Mouse (Mus musculus) thymus, postnatal 0 days (tissue): ENCODE measurements around the gene Fbxw4. TPM values are rescaled to one million over a fixed set of nuclear protein-coding genes. Genes with fewer than 3 reads are reported as not detected.
A peak's percentile ranks its signal among the peaks of the same experiment; 100 is the strongest.

Experiments used
- DNase-seq: peaks from one replicate; pipeline ENCODE4 v3.0.0-alpha.2; 2015; ENCODE audit warnings: low spot score
- polyA plus RNA-seq: library from polyadenylated mRNA; unstranded; fragments of >200 nt; fragmentation: Nextera tagmentation; extraction: Ambion mirVana; gene quantifications from 2 replicates; pipeline ENCODE4 v1.2.1, GENCODE M21; 2015

Gene Fbxw4
- polyA plus RNA-seq, 1 experiment from 2014 or later = 24.5 TPM

DNA sequence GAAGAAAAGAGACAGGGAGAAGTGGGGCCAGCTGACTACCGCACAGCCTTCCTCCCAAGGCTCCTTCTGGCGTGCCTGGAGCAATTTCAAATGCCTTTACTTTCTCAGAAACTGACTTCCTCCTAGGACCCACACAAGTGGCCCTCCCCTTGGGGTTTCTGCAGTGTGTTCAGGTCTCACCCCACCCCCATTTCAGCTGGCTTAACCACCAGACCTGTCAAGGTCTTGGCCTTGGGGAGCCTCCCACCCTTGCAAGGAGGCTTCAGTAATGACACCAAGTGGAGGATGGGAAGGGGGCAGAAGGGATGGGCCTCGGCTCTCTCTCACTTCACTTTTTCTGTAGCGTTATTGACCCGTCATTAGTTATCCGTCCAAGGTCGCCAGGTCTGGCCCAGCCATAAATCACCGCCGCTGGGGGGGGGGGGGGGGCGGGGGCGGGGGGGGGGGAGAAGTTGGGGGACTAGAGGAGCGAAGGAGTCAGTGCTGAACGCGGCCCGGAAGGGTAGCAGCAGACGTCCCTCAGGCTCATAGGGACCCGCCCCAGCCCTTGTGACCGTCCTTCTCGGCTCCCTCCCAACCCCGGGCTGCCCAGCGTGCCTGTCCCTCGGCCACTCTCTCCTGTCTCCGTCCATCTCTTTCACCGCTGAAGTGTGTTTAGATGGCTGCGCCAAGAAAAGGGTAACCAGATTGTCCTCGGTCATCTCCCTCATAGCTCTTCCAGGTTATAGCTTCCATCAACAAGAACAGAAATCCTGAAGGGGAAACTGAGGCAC lies 115.8 kb downstream of the Fbxw4 start:
- DNase-seq = peak; percentile 67

DNA sequence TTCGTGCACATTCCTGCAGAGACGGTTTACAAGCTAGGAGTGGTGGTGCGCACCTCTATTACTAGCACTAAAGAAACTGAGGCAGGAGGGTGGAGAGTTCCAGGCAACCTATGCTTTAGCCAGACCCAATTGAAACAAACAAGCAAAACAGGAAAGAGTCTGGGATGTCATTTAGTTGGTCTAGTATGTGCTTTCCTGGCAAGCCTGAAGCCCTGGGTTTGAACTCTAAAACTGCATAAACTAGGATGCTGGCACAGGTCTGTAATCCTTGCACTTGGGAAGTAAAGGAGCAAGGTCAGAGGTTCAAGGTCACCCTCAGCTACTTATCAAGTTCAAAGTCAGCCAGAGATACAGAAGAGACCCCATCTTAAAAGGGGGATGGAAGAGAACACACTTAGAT lies 118.1 kb downstream of the Fbxw4 start:
- DNase-seq = no peak

DNA sequence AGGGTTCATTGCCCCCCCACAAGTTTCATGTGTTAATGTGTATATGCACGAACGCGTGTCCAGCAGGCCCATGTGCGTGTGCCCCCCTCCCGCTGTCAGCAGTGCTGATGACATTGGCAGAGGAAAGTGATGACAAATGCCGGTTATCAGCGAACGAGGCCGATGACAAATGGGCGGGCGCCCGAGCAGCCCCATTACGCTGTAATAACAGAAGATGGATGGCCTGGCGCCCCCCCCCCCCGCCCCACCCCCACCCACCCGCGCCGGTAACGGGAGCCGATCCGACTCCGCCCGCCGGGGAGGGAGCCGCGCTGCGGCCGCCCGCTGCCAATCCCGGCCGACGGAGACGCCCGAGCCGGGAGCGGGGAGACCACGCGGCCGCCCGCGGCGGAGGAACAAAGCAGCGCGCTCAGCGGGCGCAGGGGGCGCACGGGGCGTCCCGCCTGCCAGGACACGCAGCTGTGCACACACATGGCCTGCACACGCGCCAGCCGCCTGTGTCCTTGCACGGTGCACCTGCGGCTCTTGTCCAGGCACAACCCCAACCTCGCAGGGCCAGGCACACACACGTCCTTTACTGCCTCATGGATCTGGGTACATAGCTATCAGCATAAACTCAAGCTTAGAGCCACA lies 118.6 kb downstream of the Fbxw4 start:
- peak; percentile 69 for DNase-seq

DNA sequence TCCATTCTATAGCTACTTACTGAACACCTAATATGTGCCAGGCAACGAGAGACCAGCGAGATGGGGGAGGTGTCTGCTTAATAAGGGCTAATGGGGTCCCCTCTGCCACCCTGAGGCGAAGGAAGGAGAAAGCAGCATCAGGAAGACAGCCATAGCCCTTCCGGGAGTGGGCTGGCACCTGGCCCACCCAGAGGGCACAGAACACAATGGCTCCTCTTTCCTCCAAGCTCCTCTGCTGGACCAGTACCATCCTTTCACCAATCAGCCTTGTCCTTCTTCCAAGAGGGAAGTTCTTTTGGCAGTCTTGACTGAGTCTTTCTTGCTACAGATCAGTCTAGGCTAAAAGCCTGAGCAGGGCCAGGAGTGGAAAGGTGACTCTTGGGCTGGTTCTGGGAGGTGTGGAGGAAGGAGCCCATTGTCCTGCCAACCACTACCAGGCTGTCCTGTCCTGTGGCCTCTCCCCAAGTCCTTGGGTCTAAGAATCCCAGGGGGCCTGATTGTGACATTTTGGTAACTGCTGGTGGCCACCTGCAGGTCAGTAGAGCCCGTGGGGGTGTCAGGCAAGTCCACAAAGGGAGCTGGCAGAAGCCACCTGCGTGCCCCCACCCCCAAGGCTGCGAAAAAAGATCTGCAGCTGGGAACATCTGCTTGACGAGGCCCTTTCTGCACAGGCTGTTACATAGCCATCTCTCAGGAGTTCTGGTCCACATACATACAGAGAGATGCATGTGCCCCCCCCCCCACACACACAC lies 119.3 kb downstream of the Fbxw4 start:
- DNase-seq = peak; percentile 55

DNA sequence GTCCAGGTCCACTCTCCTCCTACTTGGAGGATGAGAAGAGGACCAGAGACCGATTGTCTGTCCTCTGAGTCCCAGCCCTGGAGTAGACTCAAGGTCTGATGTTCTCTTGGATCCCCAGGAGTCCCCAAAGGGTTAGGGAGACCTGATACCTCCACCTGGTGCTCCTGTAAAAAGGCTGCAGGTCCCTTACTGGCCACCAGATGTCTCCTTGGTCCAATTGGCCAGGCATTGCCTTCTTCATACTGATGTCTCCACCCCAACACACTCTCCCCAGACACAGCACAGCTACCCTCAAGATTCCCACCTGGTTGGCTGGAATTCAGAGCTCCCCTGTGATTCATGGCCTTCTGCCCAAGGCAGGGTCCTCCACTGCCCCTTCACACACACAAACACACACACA lies 122.6 kb downstream of the Fbxw4 start:
- peak; percentile 60 for DNase-seq

DNA sequence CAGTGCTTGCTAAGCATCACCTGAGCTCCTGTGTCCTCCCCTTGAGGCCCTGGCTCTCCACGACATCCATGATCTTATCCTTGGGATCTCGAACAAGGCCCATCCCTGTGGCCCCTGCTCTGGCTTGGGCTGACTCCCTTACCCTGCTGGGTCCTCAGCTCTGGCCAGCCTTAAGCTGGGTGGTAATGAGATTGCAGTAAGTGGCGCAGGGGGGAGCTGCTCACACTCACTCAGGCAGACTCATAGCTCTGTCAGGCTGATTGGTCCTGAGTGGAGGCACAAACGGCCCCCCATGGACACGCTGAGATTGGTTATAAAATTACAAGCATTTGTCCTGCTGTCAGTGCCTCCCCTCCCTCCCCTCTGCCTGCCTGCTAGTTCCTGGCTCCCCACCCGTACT lies 124.2 kb downstream of the Fbxw4 start:
- no peak for DNase-seq

DNA sequence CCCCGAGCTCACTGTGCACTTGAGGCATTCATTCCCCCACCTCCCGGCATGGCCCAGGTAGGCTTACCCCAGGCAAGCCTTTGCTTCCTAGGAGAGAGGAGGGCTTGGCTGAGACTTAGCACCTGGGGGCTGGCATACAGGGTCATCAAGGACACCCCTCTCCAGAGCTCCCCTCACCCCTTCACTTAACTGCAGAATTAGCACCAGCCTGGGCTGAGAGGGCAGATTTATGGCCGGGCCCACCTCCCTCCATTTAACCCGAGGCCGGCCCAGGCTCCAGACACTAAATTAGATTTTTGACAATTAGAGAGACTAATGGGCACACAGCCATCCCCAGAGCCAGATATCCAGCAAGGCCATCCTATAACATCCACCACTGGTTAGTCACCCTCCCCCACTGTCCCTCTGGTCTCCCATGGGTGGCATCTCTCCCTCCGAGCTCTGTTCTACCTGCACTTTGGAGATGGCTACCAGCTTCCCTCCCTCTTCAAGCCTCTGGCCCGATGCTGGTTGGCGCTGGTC lies 124.8 kb downstream of the Fbxw4 start:
- DNase-seq = no peak

DNA sequence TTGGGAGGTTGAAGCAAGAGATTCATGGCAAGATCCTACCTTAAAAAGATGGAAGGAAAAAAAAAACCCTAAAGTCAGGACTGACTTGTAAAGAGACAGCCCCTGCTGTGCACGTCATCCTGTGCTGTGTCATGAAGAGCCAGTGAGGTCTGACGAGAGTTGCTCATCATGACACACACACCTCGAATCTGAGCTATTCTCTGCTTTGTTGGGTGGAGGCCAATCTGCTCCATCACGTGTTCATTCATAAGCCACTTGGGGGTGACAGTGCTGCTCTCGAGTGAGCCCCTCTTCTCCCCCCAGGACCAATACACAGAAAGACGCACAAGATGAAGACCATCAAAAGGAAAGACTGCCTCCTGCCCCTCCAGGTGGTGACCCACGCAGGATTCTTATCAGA lies 126.5 kb downstream of the Fbxw4 start:
- no peak for DNase-seq

DNA sequence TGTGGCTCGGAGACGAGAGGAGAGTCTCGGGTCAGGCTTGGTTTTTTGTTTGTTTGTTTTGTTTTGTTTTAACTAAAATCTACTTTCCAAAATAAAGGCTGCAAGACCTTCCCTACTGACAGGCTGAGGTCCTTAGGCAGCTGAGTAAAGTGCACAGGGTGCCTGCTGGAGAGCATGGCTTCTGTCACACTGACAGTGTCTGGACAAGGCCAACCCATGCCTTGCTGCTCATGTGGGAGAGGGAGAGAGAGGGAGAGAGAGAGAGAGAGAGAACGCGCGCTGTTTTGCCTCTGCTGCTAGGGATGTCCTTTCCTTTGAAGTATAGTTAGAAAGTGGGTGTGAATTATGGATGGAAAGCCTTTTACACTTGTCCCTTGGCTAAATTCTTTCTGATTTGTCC lies 128.6 kb downstream of the Fbxw4 start:
- DNase-seq = no peak

DNA sequence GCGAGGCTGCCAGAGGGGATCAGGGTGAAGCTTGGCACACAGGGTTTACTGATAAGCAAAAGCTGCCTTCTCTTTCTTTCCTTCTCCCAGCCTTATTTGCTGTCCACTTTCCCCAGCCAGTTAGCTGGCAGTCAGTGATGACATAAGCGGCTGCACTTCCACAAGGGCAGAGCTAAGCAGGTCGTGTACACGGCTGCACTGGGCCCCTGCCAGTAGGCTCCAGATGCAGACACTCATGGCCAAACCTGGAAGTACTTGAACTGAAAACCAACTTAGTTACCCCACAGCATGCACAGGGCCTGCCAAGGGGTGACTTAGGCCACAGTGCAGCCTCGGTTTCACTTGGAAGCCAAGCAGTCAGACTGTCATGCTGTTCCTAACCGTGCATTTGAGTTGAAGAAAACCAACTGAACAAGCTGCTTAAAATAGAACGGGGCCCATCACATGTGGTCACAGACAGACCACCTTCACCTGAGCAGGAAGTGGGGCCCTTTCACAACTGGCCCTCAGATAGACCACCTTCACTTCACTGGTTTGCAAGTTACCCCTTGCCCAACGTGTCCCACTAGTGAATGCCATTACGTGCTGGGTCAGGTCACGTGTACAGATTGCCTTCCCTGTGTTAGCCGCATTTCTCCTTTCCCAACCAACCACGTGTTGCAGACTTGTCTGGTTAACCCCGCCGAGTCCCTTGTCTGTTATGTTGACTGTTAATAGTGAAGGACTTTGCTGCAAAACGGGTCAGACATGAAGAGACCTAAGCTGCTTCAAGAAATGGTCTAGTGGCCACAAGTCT lies 129.7 kb downstream of the Fbxw4 start:
- DNase-seq = peak; percentile 56

DNA sequence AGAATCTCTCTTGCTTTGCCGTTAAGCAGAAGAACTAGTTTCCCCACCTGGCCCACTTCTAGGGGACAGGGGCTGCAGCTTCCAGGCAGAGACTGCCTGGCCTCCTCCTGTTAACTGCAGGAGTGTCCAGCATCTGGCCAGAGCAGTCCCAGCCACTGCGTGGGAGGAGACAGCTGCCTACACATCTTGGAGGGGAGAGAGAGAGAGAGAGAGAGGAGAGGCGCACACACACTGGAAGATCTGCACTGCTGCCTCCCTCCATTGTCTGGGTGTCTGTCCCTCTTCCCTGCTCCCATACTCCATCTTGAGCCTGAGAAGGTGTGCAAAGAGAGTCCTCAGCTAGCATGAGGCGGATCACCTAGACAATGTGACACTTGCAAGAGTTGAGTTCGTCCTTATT lies 130.8 kb downstream of the Fbxw4 start:
- DNase-seq = no peak

Other genes starting within 250 kb of the Fbxw4 start
- gene Poll, start 99.8 kb downstream of the Fbxw4 start, polyA plus RNA-seq = 5.1 and 5.7 TPM in 2 replicates
- 49.5 and 54.3 TPM in 2 replicates for gene Gm17018, start 99.7 kb downstream of the Fbxw4 start, polyA plus RNA-seq
- gene Fgf8, start 82.6 kb upstream of the Fbxw4 start, polyA plus RNA-seq = 0.17 and 0.19 TPM in 2 replicates
- gene Npm3, start 89.3 kb upstream of the Fbxw4 start, polyA plus RNA-seq = 27.4 and 34.1 TPM in 2 replicates
- gene Mgea5, start 123.5 kb upstream of the Fbxw4 start, polyA plus RNA-seq = 61.0 and 90.5 TPM in 2 replicates
- gene Kcnip2, start 155.7 kb upstream of the Fbxw4 start, polyA plus RNA-seq = 1.3 TPM in 2 replicates